Mouse (Mus musculus): ENCODE measurements at regions not wholly inside any gene's neighbourhood (a gene's known extent, or its start where the extent isn't known, plus 50 kb on each side); places are given as distances from the start of the nearest gene placed in this dataset.

- no peak for DNase-seq (ENCODE audit: low spot score in 2 of 2)
Observed at GRCm38 (mm10) chr9:60995096-60995495, 200.8 kb downstream of the Uaca start.

GRCm38 (mm10) chr9:60998086-60998785 is 203.9 kb downstream of the Uaca start:
- peak in 1 of 2 experiments; percentile 46 for DNase-seq (ENCODE audit: low spot score in 2 of 2)

GRCm38 (mm10) chr9:60999001-60999529 is 204.7 kb downstream of the Uaca start:
- no peak for DNase-seq (ENCODE audit: low spot score in 2 of 2)

GRCm38 (mm10) chr9:61000232-61000631 is 205.9 kb downstream of the Uaca start:
- no peak for DNase-seq (ENCODE audit: low spot score in 2 of 2)

GRCm38 (mm10) chr9:61002572-61002971 is 208.2 kb downstream of the Uaca start:
- no peak for DNase-seq (ENCODE audit: low spot score in 2 of 2)

GRCm38 (mm10) chr9:61008446-61008845 is 214.1 kb downstream of the Uaca start:
- DNase-seq (ENCODE audit: low spot score in 2 of 2): no peak

GRCm38 (mm10) chr9:61011066-61011465 is 216.7 kb downstream of the Uaca start:
- no peak for DNase-seq (ENCODE audit: low spot score in 2 of 2)

GRCm38 (mm10) chr9:61012771-61013540 is 218.6 kb downstream of the Uaca start:
- DNase-seq (ENCODE audit: low spot score in 2 of 2): peak; percentile 73 to 85

- no peak for DNase-seq (ENCODE audit: low spot score in 2 of 2)
Observed at GRCm38 (mm10) chr9:61014151-61014550, 219.8 kb downstream of the Uaca start.

- DNase-seq (ENCODE audit: low spot score in 2 of 2): no peak
Observed at GRCm38 (mm10) chr9:61015374-61015890, 221.1 kb downstream of the Uaca start.

GRCm38 (mm10) chr9:61016673-61017072 is 222.3 kb downstream of the Uaca start:
- DNase-seq (ENCODE audit: low spot score in 2 of 2): no peak

GRCm38 (mm10) chr9:61019938-61020337 is 225.6 kb downstream of the Uaca start:
- no peak for DNase-seq (ENCODE audit: low spot score in 2 of 2)

- no peak for DNase-seq (ENCODE audit: low spot score in 2 of 2)
Observed at GRCm38 (mm10) chr9:61021810-61022209, 227.5 kb downstream of the Uaca start.

GRCm38 (mm10) chr9:61022371-61023026 is 228.2 kb downstream of the Uaca start:
- DNase-seq (ENCODE audit: low spot score in 2 of 2): no peak

- DNase-seq (ENCODE audit: low spot score in 2 of 2): no peak
Observed at GRCm38 (mm10) chr9:61025341-61025740, 231.0 kb downstream of the Uaca start.

GRCm38 (mm10) chr9:61028775-61029401 is 234.5 kb downstream of the Uaca start:
- DNase-seq (ENCODE audit: low spot score in 2 of 2): no peak

GRCm38 (mm10) chr9:61031699-61032447 is 237.5 kb downstream of the Uaca start:
- peak in 1 of 2 experiments; percentile 25 for DNase-seq (ENCODE audit: low spot score in 2 of 2)

GRCm38 (mm10) chr9:61032448-61033433 is 238.4 kb downstream of the Uaca start:
- peak; percentile 27 to 67 for DNase-seq (ENCODE audit: low spot score in 2 of 2)

GRCm38 (mm10) chr9:61033593-61033992 is 239.3 kb downstream of the Uaca start:
- no peak for DNase-seq (ENCODE audit: low spot score in 2 of 2)
